Mouse (Mus musculus): ENCODE measurements around the gene Stag3.

Gene Stag3

GRCm38 (mm10) chr5:138268980-138269379 is 11.1 kb upstream of the Stag3 start:
- no peak for DNase-seq (ENCODE audit: low spot score)

GRCm38 (mm10) chr5:138271232-138271631 is 8.8 kb upstream of the Stag3 start:
- no peak for DNase-seq (ENCODE audit: low spot score)

GRCm38 (mm10) chr5:138272409-138272923 is 7.6 kb upstream of the Stag3 start, which contains the start of gene Gal3st4:
Gene Gal3st4, minus strand, starts transcription at chr5:138272840.
- no peak for DNase-seq (ENCODE audit: low spot score)

GRCm38 (mm10) chr5:138274186-138274585 is 5.9 kb upstream of the Stag3 start:
- DNase-seq (ENCODE audit: low spot score), result no peak

- no peak for DNase-seq (ENCODE audit: low spot score)
These were observed 4.6 kb upstream of the Stag3 start for GRCm38 (mm10) chr5:138275216-138276050.

- no peak for DNase-seq (ENCODE audit: low spot score)
These were observed 2.0 kb upstream of the Stag3 start for GRCm38 (mm10) chr5:138277994-138278393.

GRCm38 (mm10) chr5:138280425-138280768 is 357 bp downstream of the Stag3 start:
- no peak for DNase-seq (ENCODE audit: low spot score)

- no peak for DNase-seq (ENCODE audit: low spot score)
These were observed 789 bp downstream of the Stag3 start for GRCm38 (mm10) chr5:138280829-138281228.

GRCm38 (mm10) chr5:138281798-138282197 is 1.8 kb downstream of the Stag3 start:
- DNase-seq (ENCODE audit: low spot score), result no peak

- no peak for DNase-seq (ENCODE audit: low spot score)
These were observed 3.5 kb downstream of the Stag3 start for GRCm38 (mm10) chr5:138283540-138283939.

- no peak for DNase-seq (ENCODE audit: low spot score)
These were observed 7.8 kb downstream of the Stag3 start for GRCm38 (mm10) chr5:138287861-138288260.

GRCm38 (mm10) chr5:138291638-138292037 is 11.6 kb downstream of the Stag3 start:
- DNase-seq (ENCODE audit: low spot score), result no peak

- DNase-seq (ENCODE audit: low spot score), result no peak
These were observed 14.1 kb downstream of the Stag3 start for GRCm38 (mm10) chr5:138294158-138294557.

GRCm38 (mm10) chr5:138299613-138300012 is 19.6 kb downstream of the Stag3 start:
- no peak for DNase-seq (ENCODE audit: low spot score)

- no peak for DNase-seq (ENCODE audit: low spot score)
These were observed 32.8 kb downstream of the Stag3 start for GRCm38 (mm10) chr5:138312795-138313194.

- no peak for DNase-seq (ENCODE audit: low spot score)
These were observed 61.6 kb downstream of the Stag3 start, which contains the start of gene Pvrig for GRCm38 (mm10) chr5:138341661-138342060. Gene Pvrig, plus strand, starts transcription at chr5:138341961.

GRCm38 (mm10) chr5:138343216-138343615 is 63.2 kb downstream of the Stag3 start:
- no peak for DNase-seq (ENCODE audit: low spot score)

Measured in ovary, adult 18-20 months (tissue).